Mouse (Mus musculus): ENCODE measurements around the gene Gm20479.
A peak's percentile ranks its signal among the peaks of the same experiment; 100 is the strongest.

Gm20479 gene

DNA sequence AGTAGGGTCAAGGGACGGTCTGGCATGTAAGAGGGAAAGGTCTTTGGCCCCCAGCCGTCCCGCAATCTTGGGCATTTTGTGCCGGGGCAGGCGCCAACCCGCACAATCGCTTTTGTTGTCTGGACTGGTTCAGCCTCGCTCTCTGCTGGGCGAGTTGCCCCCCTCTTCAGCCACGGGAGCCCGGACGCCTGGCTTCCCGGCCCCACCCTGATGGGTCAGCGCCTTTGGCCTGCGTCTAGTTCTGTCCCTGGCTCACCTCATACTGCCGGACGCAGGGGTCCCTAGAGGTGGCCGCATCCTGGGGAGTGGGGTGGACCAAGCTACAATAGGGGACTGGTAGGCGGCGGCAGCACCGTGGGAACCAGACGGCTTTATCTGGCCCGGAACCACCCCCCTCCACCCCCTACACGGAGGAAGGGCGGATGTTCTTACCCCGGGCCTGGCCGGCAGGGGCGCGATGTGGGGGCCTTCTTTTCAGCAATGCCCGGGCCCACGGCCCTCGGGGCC, 22.8 kb downstream of the Gm20479 start:
- DNase-seq (ENCODE audit: low spot score in 2 of 2), result peak; percentile 51 to 52

GRCm38 (mm10) chr7:27333316-27333941, 23.8 kb downstream of the Gm20479 start:
- peak in 1 of 2 experiments; percentile 43 for DNase-seq (ENCODE audit: low spot score in 2 of 2)

- DNase-seq (ENCODE audit: low spot score in 2 of 2), result peak; percentile 88 to 89
These were observed 24.6 kb downstream of the Gm20479 start for GRCm38 (mm10) chr7:27332353-27333199.

DNA sequence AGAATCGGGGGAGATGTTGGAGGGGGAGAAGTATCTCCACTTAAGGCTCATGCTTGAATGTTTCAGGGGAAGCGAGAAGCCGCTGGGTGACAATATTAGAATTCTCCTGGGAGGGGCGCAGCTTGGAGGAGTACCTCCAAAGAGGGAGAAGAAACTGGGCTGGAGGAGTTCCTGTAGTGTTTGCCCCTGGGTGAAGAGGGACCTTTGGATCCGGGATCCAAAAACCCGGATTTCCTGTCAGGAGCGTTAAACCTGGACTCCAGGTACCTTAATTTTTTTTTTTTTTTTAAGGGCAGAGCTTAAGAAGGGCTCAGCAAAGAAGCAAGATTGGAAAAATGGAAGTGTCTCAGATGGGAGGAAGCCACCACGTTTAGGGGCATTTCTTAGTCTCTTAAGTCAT, 25.4 kb downstream of the Gm20479 start:
- no peak for DNase-seq (ENCODE audit: low spot score in 2 of 2)

- DNase-seq (ENCODE audit: low spot score in 2 of 2), result peak; percentile 48 to 60
These were observed 25.7 kb downstream of the Gm20479 start for GRCm38 (mm10) chr7:27331541-27331851.

DNA sequence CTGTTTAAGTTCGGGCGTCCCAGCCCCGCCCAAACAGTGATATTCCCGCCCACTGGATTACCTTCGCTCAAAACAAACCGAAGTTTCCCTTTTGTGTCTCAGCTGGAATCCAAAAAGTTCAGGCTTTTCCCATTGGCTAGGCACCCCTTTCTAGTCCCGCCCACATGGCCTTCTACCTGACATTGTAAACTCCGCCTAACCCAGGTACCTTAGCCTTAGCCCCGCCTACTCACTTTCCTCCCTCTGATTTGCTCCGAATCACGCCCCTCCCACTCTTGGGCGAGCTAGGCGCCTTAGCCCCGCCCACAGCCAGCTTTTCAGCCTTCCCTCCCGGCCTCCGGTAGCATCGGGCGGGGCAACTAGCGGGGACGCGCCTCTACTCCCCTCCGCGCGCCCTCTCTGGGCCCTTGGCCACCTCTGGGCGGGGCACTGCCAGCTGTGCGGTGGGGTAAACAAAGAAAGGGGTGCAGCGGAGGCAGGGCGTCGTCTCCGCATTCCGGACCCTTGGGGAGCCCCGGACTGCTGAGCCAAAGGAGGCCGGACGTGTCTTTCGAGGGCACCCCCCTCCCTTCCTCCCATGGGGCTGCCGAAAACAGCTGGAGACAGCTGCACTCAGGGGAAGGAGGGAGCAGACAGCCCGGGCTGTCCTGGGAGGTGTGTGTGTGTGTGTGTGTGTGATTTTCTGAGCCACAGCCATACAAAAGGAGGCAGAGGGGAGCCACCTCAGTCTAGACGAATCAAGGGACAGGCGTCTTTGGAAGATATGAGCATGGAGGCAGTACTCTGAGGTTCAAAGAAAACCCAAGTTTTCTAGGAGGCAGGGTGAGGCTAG, 26.3 kb downstream of the Gm20479 start:
- peak; percentile 90 to 96 for DNase-seq (ENCODE audit: low spot score in 2 of 2)

- DNase-seq (ENCODE audit: low spot score in 2 of 2), result no peak
These were observed 27.2 kb downstream of the Gm20479 start for GRCm38 (mm10) chr7:27329981-27330380.

- peak; percentile 72 to 83 for DNase-seq (ENCODE audit: low spot score in 2 of 2)
These were observed 27.8 kb downstream of the Gm20479 start for GRCm38 (mm10) chr7:27329326-27329947.

DNA sequence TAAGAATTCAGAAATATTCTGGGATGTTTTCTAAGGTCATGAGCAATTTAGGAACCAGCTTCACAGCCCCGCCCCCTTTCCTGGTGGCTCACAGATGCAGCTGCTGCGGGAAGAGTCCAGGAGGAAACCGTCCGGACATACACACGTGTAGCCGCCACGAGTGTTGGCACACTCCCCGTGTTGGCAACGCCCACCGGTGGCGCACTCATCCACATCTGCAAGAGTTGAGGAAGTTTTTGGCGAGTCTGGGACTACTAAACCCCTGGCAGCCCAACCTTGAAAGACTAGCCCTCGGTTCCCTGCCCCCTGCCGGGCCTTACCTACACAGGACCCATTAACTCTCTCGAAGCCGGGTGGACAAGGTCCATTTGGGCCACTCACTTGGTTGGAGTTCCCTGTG, 28.6 kb downstream of the Gm20479 start:
- DNase-seq (ENCODE audit: low spot score in 2 of 2), result no peak

DNA sequence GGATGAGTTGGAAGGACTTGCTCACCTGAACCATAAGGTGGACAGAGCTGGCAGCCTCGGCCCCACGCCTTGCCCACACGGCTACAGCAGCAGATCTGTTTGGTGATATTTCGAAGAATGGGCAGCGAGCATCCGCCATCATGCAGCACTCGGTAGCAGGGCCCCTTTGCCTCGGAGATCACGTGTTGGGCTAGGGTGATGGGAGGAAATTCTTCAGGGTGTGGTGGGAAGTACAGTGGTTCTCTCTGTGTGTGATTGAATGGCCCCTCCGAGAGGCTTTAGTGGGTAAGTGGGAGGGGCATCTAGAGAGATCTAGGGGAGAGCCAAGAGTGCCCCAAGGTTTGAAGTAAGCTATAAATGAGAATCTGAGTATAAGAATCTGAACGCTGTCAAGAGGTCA, 29.1 kb downstream of the Gm20479 start:
- DNase-seq (ENCODE audit: low spot score in 2 of 2), result no peak

- no peak for DNase-seq (ENCODE audit: low spot score in 2 of 2)
These were observed 29.7 kb downstream of the Gm20479 start for GRCm38 (mm10) chr7:27327500-27327899.

DNA sequence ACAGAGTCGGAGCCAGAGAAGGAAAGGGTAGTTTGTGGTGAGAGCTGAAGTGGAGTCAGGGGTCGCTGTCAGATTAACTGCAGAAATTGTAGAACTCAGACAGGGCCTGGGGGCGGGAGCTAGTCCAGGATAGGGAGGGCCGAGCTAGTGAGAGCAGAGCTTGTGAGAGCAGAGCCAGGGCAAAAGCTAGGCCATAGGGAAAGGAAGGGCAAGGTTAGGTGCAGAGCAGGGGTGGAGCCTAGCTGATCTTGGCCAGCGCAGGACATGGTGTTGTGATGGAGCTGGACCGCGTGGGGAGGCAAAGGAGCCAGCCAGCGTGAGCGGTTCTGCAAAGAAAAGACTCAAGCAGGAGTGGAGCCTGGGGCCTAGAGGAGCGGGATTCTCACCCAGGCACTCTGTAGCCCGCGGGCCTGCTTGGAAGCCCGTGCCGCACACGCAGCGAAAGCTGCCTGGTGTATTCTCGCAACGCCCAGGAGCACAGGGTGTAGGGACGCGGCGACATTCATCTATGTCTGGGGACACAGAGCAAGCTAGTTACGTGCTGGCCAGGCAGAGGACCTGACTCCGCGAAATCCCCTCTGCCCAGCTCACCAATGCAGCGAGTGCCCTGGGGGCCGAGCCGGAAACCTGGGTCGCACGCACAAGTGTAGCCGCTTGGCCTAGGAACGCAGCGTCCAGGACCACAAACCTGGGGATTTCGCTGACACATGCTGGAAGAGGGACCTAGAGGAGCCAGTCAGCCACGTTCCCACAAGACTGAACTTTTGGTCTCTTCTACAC, 30.9 kb downstream of the Gm20479 start:
- peak; percentile 30 to 58 for DNase-seq (ENCODE audit: low spot score in 2 of 2)

- DNase-seq (ENCODE audit: low spot score in 2 of 2), result peak; percentile 62 to 73
These were observed 31.5 kb downstream of the Gm20479 start for GRCm38 (mm10) chr7:27325697-27326096.

- no peak for DNase-seq (ENCODE audit: low spot score in 2 of 2)
These were observed 32.3 kb downstream of the Gm20479 start for GRCm38 (mm10) chr7:27324928-27325327.

DNA sequence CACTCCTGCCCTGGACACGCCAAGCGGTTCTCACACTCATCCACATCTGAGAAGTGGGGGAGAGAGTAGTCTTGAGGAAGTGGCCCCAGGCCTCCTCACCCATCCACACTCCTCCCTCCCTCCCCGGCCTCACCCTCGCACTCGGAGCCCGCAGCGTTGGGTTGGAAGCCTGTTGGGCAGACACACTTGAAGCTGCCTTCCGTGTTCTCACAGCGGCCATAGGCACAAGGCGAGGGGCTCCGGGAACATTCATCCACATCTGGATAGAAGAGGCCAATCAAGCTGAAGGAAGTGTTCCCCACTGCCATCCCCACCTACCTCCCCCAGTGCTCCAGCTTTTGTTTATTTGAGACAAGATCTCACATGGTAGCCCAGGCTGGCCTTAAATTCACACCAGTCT, 33.1 kb downstream of the Gm20479 start:
- DNase-seq (ENCODE audit: low spot score in 2 of 2), result no peak

GRCm38 (mm10) chr7:27323001-27323400, 34.2 kb downstream of the Gm20479 start:
- DNase-seq (ENCODE audit: low spot score in 2 of 2), result no peak

DNA sequence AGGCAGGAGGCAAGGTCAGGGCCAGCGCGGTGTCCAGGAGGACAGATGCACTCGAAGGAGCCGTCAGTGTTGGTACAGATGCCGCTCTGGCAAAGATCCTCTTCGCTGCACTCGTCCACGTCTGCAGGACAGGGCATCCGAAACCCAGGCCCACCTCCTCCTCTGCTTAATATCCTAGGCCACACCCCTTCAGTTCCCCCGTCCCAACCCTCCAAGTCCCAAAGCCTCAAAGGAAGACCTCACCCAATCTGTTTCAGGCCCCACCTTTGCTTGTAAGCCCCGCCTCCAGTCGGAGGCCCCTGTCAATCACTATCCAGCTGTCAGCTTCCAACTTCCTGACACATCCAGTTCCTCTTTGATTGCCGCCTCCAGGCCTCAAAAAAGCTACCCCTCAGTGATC, 34.9 kb downstream of the Gm20479 start:
- DNase-seq (ENCODE audit: low spot score in 2 of 2), result no peak

DNA sequence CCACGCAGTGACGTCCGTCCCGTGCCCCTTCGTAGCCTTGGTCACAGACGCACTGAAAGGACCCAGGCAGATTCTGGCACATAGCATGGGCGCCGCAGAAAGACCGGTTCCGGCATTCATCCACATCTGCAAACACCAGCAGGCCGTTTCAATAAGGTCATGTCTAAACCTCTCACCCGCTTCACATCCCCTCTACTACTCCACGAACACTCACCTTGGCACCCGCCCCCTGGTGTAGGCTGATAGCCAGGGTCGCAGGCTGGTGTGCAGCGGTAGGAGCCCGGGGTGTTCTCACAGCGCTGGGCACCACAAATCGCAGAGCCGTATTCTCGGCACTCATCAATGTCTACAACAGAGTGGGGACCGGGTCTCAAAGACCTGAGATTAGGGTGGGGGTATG, 37.8 kb downstream of the Gm20479 start:
- DNase-seq (ENCODE audit: low spot score in 2 of 2), result no peak

DNA sequence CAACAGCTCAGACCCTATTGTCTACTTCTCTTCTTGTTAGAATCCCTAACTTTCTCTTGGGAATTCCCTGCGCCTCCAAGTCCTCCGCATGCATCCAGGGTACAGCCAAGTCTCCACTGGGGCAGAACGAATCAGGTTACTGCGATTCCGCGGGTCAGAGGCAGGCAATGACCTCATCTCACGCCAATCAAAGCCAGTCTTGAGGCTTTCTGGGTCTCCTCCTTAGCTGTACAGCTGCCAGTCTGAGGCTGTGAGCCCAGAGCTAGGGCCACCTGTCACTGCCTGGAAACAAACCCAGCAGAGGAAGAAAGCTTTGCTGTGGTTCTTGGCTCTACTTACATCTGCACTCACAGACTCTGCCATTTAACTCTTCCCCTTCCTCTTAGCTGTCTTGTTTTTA, 41.3 kb downstream of the Gm20479 start:
- DNase-seq (ENCODE audit: low spot score in 2 of 2), result no peak

DNA sequence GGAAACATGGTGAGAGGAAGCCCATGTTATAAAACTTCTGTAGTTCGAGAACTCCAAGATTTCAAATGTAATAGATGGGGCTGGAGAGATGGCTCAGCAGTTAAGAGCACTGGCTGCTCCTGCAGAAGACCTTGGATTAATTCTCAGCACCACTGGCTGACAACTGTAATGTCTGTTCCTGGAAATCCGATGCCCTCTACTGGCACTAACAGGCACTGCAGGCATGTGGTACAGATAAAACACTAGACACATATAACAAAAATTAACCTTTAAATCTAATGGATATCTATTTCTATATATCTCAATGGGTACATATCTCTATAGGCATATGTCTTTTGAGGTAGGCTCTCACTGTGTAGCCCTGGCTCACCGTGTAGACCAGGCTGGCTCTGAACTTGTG, 42.8 kb downstream of the Gm20479 start:
- no peak for DNase-seq (ENCODE audit: low spot score in 2 of 2)

GRCm38 (mm10) chr7:27311651-27312284, 45.5 kb downstream of the Gm20479 start:
- DNase-seq (ENCODE audit: low spot score in 2 of 2), result no peak

Data from urinary bladder, adult 18-20 months (tissue).